ENCODE assay signal across 25 mouse cellular contexts in the genomic region with DNA sequence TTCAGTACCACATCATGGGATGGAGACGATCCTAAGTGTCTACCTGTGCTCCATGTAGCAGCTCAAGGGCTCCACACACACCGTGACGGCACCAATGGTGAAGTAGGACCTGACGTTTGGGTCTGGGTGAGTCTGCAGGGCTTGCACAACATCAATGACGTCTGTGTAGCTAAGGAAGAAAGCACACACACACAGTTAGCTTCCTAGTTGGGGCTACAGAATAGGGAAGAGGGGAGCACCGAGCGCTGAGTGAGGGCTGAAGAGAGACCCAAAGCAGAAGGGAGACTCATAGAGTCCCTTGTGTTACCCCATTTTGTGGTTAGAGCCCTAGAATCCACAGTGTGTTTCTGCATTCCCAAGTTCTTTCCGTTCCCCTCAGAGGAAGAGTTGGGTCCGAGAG. TPM values are rescaled to one million over a fixed set of nuclear protein-coding genes. Genes with fewer than 3 reads are reported as not detected.
A peak's percentile ranks its signal among the peaks of the same experiment; 100 is the strongest.
DNase-seq lines count a peak whose midpoint lies in the region; ATAC-seq and TF ChIP-seq lines count a peak whose summit lies in the region.
"Had no signal": no experiment of that assay in that cellular context is flagged by ENCODE, and none has a peak within 500 bp of the region (broad histone marks: within the 10 kb centered on the region; RNA-seq: fewer than 3 reads in every experiment).

No protein-coding gene starts in this region.

- peak; percentile 25; the same call in 1 of the 2 replicates for ATAC-seq in liver, embryonic 15.5 days (ENCODE audit: insufficient read depth)
- ATAC-seq in liver, embryonic 12.5 days, result no peak
- peak; percentile 60 for ATAC-seq in liver, postnatal 0 days
- peak; percentile 98 for ATAC-seq in megakaryocyte, adult 5-6 weeks (ENCODE audit: poor library complexity, severe bottlenecking)
- ATAC-seq in hindbrain, embryonic 13.5 days (ENCODE audit: low FRiP score), result no peak
- ATAC-seq: midbrain, embryonic 13.5 days; Patski had no signal

- no peaks in the 10 kb centered on the region for H3K4me1 ChIP-seq in liver, embryonic 15.5 days (replicated peaks)
- no peaks in the 10 kb centered on the region for H3K4me1 ChIP-seq in liver, embryonic 12.5 days
- H3K4me1 ChIP-seq in liver, postnatal 0 days (ENCODE audit: insufficient read depth), result no peaks in the 10 kb centered on the region
- no peaks in the 10 kb centered on the region for H3K4me1 ChIP-seq in hindbrain, embryonic 10.5 days (replicated peaks)
- no peaks in the 10 kb centered on the region for H3K4me1 ChIP-seq in hindbrain, embryonic 13.5 days (replicated peaks)
- H3K4me1 ChIP-seq: embryonic facial prominence, embryonic 12.5 days; forebrain, embryonic 12.5 days; limb, embryonic 15.5 days; midbrain, embryonic 13.5 days; neural tube, embryonic 12.5 days had no signal

- 72% methylated on average over 9 of the region's 9 CpGs for WGBS in liver, embryonic 15.5 days (ENCODE audit: insufficient replicate concordance)
- WGBS in liver, embryonic 12.5 days (ENCODE audit: insufficient replicate concordance), result 69% methylated on average over 9 of the region's 9 CpGs
- WGBS in liver, postnatal 0 days (ENCODE audit: insufficient replicate concordance), result 72% methylated on average over 9 of the region's 9 CpGs
- WGBS in hindbrain, embryonic 10.5 days, result 91% methylated on average over 9 of the region's 9 CpGs
- 94% methylated on average over 9 of the region's 9 CpGs for WGBS in hindbrain, embryonic 13.5 days

- no peak overlapping the region for H3K4me3 ChIP-seq in liver, embryonic 15.5 days (replicated peaks)
- H3K4me3 ChIP-seq in liver, embryonic 12.5 days, result no peak overlapping the region
- H3K4me3 ChIP-seq in liver, postnatal 0 days (ENCODE audit: low read depth, low read length), result no peak overlapping the region
- no peak overlapping the region for H3K4me3 ChIP-seq in hindbrain, embryonic 10.5 days
- no peak overlapping the region for H3K4me3 ChIP-seq in hindbrain, embryonic 13.5 days
- H3K4me3 ChIP-seq: embryonic facial prominence, embryonic 12.5 days; forebrain, embryonic 12.5 days; limb, embryonic 15.5 days; midbrain, embryonic 13.5 days; neural tube, embryonic 12.5 days had no signal

- TF ChIP-seq CTCF in liver, postnatal 0 days (IDR thresholded peaks at IDR 0.05; ENCODE audit: low read depth), result no peak

- H3K27ac ChIP-seq in liver, embryonic 15.5 days (replicated peaks), result no peak overlapping the region
- H3K27ac ChIP-seq in liver, embryonic 12.5 days, result no peak overlapping the region
- no peak overlapping the region; the same call in 1 of the 2 replicates for H3K27ac ChIP-seq in liver, postnatal 0 days (ENCODE audit: low read depth)
- no peak overlapping the region for H3K27ac ChIP-seq in hindbrain, embryonic 10.5 days
- no peak overlapping the region for H3K27ac ChIP-seq in hindbrain, embryonic 13.5 days
- H3K27ac ChIP-seq: embryonic facial prominence, embryonic 12.5 days; forebrain, embryonic 12.5 days; limb, embryonic 15.5 days; midbrain, embryonic 13.5 days; neural tube, embryonic 12.5 days had no signal

- peak; percentile 12 for DNase-seq in c-Kit-positive CD71-negative TER-119-negative erythroid progenitor cells, embryonic 14.5 days (ENCODE audit: low read depth)
- peak; percentile 29 for DNase-seq in liver, postnatal 0 days
- DNase-seq in hindbrain, embryonic 10.5 days (ENCODE audit: low spot score), result no peak
- DNase-seq in urinary bladder, postnatal 4 days (ENCODE audit: low spot score in 2 of 2), result no peak
- DNase-seq: cerebellum, adult 18-20 months; cerebellum, postnatal 14 days; gastrocnemius, postnatal 36 days; heart, postnatal 36 days; kidney, adult 11 months; left cerebral cortex, postnatal 4 days; right cerebral cortex, postnatal 4 days; thymus, adult 2 months had no signal

- H3K9ac ChIP-seq in liver, embryonic 15.5 days, result no peak overlapping the region
- H3K9ac ChIP-seq in liver, embryonic 12.5 days, result no peak overlapping the region
- H3K9ac ChIP-seq in liver, postnatal 0 days (replicated peaks), result no peak overlapping the region
- no peak overlapping the region for H3K9ac ChIP-seq in hindbrain, embryonic 13.5 days
- H3K9ac ChIP-seq: embryonic facial prominence, embryonic 12.5 days; forebrain, embryonic 12.5 days; limb, embryonic 15.5 days; midbrain, embryonic 13.5 days; neural tube, embryonic 12.5 days had no signal

- H3K9me3 ChIP-seq in liver, embryonic 15.5 days (replicated peaks), result no peaks in the 10 kb centered on the region
- no peaks in the 10 kb centered on the region for H3K9me3 ChIP-seq in liver, embryonic 12.5 days (replicated peaks)
- no peaks in the 10 kb centered on the region for H3K9me3 ChIP-seq in liver, postnatal 0 days (ENCODE audit: low read length)
- no peaks in the 10 kb centered on the region for H3K9me3 ChIP-seq in hindbrain, embryonic 10.5 days
- H3K9me3 ChIP-seq in hindbrain, embryonic 13.5 days, result no peaks in the 10 kb centered on the region
- H3K9me3 ChIP-seq: embryonic facial prominence, embryonic 12.5 days; forebrain, embryonic 12.5 days; G1E; limb, embryonic 15.5 days; neural tube, embryonic 12.5 days had no signal

- no peak for TF ChIP-seq EP300 in liver, postnatal 0 days (IDR thresholded peaks at IDR 0.05; ENCODE audit: low read depth)

- H3K4me2 ChIP-seq in liver, embryonic 15.5 days, result no peak overlapping the region
- H3K4me2 ChIP-seq in liver, embryonic 12.5 days, result no peak overlapping the region
- no peak overlapping the region for H3K4me2 ChIP-seq in liver, postnatal 0 days (ENCODE audit: low read depth, low read length)
- no peak overlapping the region for H3K4me2 ChIP-seq in hindbrain, embryonic 13.5 days
- H3K4me2 ChIP-seq: embryonic facial prominence, embryonic 12.5 days; forebrain, embryonic 12.5 days; limb, embryonic 15.5 days; midbrain, embryonic 13.5 days; neural tube, embryonic 12.5 days had no signal

- H3K36me3 ChIP-seq in liver, embryonic 15.5 days (replicated peaks), result peaks cover 54% of the 10 kb centered on the region
- H3K36me3 ChIP-seq in liver, embryonic 12.5 days, result peaks cover 57% of the 10 kb centered on the region
- H3K36me3 ChIP-seq in liver, postnatal 0 days (replicated peaks; ENCODE audit: insufficient read depth, low read length), result peaks cover 45% of the 10 kb centered on the region
- peaks cover 94% of the 10 kb centered on the region for H3K36me3 ChIP-seq in hindbrain, embryonic 10.5 days
- peaks cover 97% of the 10 kb centered on the region for H3K36me3 ChIP-seq in hindbrain, embryonic 13.5 days

- no peaks in the 10 kb centered on the region for H3K27me3 ChIP-seq in liver, embryonic 15.5 days
- no peaks in the 10 kb centered on the region for H3K27me3 ChIP-seq in liver, embryonic 12.5 days (replicated peaks)
- no peaks in the 10 kb centered on the region for H3K27me3 ChIP-seq in liver, postnatal 0 days (ENCODE audit: insufficient read depth, low read length)
- H3K27me3 ChIP-seq in hindbrain, embryonic 10.5 days (ENCODE audit: insufficient read depth, poor library complexity, severe bottlenecking), result no peaks in the 10 kb centered on the region
- H3K27me3 ChIP-seq in hindbrain, embryonic 13.5 days, result no peaks in the 10 kb centered on the region
- H3K27me3 ChIP-seq: CH12.LX; embryonic facial prominence, embryonic 12.5 days; forebrain, embryonic 12.5 days; limb, embryonic 15.5 days; midbrain, embryonic 13.5 days; neural tube, embryonic 12.5 days; Patski had no signal

RNA-seq across cellular contexts. Expression of gene Slc4a11, which starts 33.4 kb away (rescaled TPM):
- polyA plus RNA-seq in liver, embryonic 15.5 days (2015; fragmentation: Nextera tagmentation; extraction: Ambion mirVana), result 0.08 and 0.14 TPM in 2 replicates
- 0.05 TPM in 1 of 2 replicates, not detected in the other for polyA plus RNA-seq in liver, embryonic 12.5 days (2016; fragmentation: Nextera tagmentation; extraction: Ambion mirVana)
- polyA plus RNA-seq in liver, postnatal 0 days (2015; fragmentation: Nextera tagmentation; extraction: Ambion mirVana), result not detected in 2 replicates
- 0.16 TPM in 1 of 2 replicates, not detected in the other for total RNA-seq in megakaryocyte, adult 5-6 weeks (2015)
- not detected in 2 replicates for total RNA-seq in megakaryocyte, adult 5-6 weeks (2017)
- 0.20 and 0.70 TPM in 2 replicates for polyA plus RNA-seq in hindbrain, embryonic 10.5 days (2016; fragmentation: Nextera tagmentation; extraction: Ambion mirVana)
- polyA plus RNA-seq in hindbrain, embryonic 13.5 days (2015; fragmentation: Nextera tagmentation; extraction: Ambion mirVana), result 0.32 and 1.1 TPM in 2 replicates
- total RNA-seq: gastrocnemius, adult 18-20 months had no signal

Comparison
In these comparisons a context has a peak if more than half of its experiments do, and no peak if none do; other contexts are left out.
1. ATAC-seq: peak in liver, embryonic 15.5 days (single experiment), liver, postnatal 0 days (single experiment) and megakaryocyte, adult 5-6 weeks (single experiment); none in liver, embryonic 12.5 days (single experiment) and hindbrain, embryonic 13.5 days (single experiment).
2. DNase-seq: peak in c-Kit-positive CD71-negative TER-119-negative erythroid progenitor cells, embryonic 14.5 days (single experiment) and liver, postnatal 0 days (single experiment); none in hindbrain, embryonic 10.5 days (single experiment) and urinary bladder, postnatal 4 days (0 of 2).